Mouse (Mus musculus): ENCODE results near the gene Phrf1. TPM values are rescaled to one million over a fixed set of nuclear protein-coding genes. Genes with fewer than 3 reads are reported as not detected.
A peak's percentile ranks its signal among the peaks of the same experiment; 100 is the strongest.

The Phrf1 gene
- total RNA-seq (2021) = 10 to 100 TPM; 26.8 to 32.1 TPM
- 8.9 and 10.2 TPM in 2 replicates for polyA plus RNA-seq (2012; rRNA removed)
- long read RNA-seq, full-length matches to known transcripts = 4 of 11 reads
- long read RNA-seq, partial matches to known transcripts = 1 of 11 reads
- long read RNA-seq, other reads (novel, unspliced or antisense) = 6 of 11 reads

DNA sequence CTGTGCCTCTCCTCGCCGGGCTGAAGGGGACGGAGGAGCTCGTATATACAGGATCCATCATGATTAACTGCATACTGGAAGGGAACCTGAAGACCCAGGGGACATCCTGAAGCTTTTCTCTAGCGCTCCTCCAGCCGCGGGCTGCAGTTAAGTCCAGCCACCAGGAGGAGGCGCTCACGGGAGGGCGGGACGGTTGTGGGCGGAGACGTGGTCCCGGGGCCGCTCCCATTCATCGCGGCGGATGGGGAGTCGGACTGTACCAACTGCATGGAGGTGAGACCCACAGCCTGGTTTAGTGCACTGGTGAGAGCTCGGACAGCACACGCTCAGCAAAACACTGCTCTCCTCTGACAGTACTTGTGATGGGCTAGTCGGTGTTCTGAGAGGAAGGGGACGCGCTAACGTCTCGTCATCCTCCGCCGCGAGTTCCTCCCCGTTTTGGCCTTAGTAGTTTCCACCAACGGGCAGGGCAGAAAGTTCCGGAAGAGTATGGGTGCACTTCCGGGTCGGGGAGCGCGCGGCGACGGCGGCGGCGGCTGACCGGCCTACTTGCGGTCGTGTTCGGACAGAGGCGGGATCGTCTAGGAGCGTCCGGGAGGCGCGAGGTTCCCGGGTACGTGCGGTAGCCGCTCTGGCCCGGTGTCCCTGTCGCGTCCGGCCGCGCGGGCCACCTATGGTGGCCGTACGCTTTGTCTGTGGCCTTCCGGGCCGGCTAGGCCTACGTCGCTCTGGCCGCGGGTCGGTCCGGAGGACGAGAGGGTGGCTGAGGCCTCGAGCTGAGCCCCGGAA is at the start of gene Phrf1:
TSS of gene Phrf1 (plus strand) at position 506 of the 789 bp plus-strand sequence.
- Histone ChIP-seq H3K4me3 (peak within 1 kb of the TSS; percentile 73), H3K9ac (ENCODE audit: low read depth, low read length) (peak within 1 kb of the TSS; percentile 83), H3K4me1 (ENCODE audit: control insufficient read depth, insufficient read depth, low read length) (peaks cover 9% of the 10 kb centered on the region), H3K27ac (peak within 1 kb of the TSS; percentile 97), H3K36me3 (ENCODE audit: control insufficient read depth, insufficient read depth, low read length) (peaks cover 6% of the 10 kb centered on the region), H3K27me3 (ENCODE audit: control insufficient read depth, insufficient read depth, low read length) (no peaks in the 10 kb centered on the region), H3K79me2 (replicated peaks; ENCODE audit: control insufficient read depth, insufficient read depth, low read length) (peaks cover 8% of the 10 kb centered on the region)
- intact Hi-C loops (cut with DNase I) = loop anchor here (5.0 kb wide), 1 partner anchor 134 kb away; no protein-coding TSS in a partner anchor
- TF ChIP-seq POLR2A (IDR thresholded peaks at IDR 0.05; ENCODE audit: insufficient read depth, low read depth, low read length) (peak; percentile 64; the same call in 1 of the 2 replicates), CTCF (IDR thresholded peaks at IDR 0.05) (peak; percentile 100), EP300 (IDR thresholded peaks at IDR 0.05; ENCODE audit: insufficient read depth, low read depth, low read length) (peak; percentile 95; the same call in 1 of the 2 replicates)
- DNase-seq = peak; percentile 91 to 95
- WGBS = under 1% methylated on average over 76 of the region's 76 CpGs

DNA sequence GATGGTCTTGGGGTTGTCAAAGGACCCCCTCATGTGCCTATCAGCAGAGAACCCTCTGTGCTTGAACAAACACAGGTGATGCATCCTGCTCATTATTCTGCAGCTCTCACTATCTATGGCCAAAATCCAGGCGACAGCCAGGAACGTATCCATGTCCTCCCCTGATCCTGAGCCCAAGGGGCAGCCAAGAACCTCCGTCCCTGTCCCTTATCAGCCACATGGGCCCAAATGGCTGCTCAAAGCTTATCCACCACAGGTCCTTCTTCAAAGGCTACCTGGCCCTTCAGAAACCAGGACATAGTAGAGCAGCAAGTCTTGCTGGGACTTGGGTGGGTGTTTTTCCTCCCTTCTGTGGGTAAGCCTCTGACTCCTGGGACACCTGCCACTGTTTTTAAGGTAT is 40.4 kb upstream of the Phrf1 start:
- TF ChIP-seq POLR2A (IDR thresholded peaks at IDR 0.05; ENCODE audit: insufficient read depth, low read depth, low read length) (no peak), CTCF (IDR thresholded peaks at IDR 0.05) (no peak)
- H3K4me1 ChIP-seq (ENCODE audit: control insufficient read depth, insufficient read depth, low read length) = peaks cover 9% of the 10 kb centered on the region
- no peaks in the 10 kb centered on the region for H3K36me3 ChIP-seq (ENCODE audit: control insufficient read depth, insufficient read depth, low read length)
- H3K9ac ChIP-seq (ENCODE audit: low read depth, low read length) = no peak overlapping the region
- no peak overlapping the region for H3K27ac ChIP-seq
- intact Hi-C loops (cut with DNase I) = no loop called here
- no peak for DNase-seq
- no peak overlapping the region for H3K4me3 ChIP-seq
- H3K27me3 ChIP-seq (ENCODE audit: control insufficient read depth, insufficient read depth, low read length) = no peaks in the 10 kb centered on the region
- 55% methylated on average over 3 of the region's 3 CpGs for WGBS
- peaks cover under 1% of the 10 kb centered on the region; the same call in 1 of the 2 replicates for H3K79me2 ChIP-seq (replicated peaks; ENCODE audit: control insufficient read depth, insufficient read depth, low read length)

DNA sequence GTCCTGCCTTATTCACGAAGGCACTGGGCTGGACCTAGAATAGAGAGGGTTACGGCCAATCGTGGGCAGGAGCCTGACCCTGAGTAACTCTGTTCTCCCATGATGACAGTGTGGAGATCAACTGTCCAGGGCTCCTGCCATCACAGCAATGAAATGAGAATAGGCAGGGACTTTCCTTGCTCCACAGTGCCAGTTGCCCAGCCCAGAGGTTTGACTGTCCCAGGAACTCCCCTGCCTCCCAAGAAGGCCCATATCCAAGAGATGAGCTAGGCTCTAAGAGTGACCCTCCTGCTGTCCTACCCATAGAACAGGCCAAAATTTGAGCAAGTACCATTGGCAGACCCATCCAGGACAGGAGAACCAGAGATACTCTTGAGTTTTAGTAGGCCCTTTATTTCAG is 39.9 kb upstream of the Phrf1 start:
- H3K79me2 ChIP-seq (replicated peaks; ENCODE audit: control insufficient read depth, insufficient read depth, low read length) = peaks cover 1% of the 10 kb centered on the region; the same call in 1 of the 2 replicates
- no peak for TF ChIP-seq POLR2A (IDR thresholded peaks at IDR 0.05; ENCODE audit: insufficient read depth, low read depth, low read length)
- no peak for TF ChIP-seq CTCF (IDR thresholded peaks at IDR 0.05)
- TF ChIP-seq EP300 (IDR thresholded peaks at IDR 0.05; ENCODE audit: insufficient read depth, low read depth, low read length) = no peak
- intact Hi-C loops (cut with DNase I) = no loop called here
- H3K27ac ChIP-seq = no peak overlapping the region
- 96% methylated on average over 3 of the region's 3 CpGs for WGBS
- H3K4me3 ChIP-seq = no peak overlapping the region
- no peak overlapping the region for H3K9ac ChIP-seq (ENCODE audit: low read depth, low read length)
- peaks cover 9% of the 10 kb centered on the region for H3K4me1 ChIP-seq (ENCODE audit: control insufficient read depth, insufficient read depth, low read length)
- no peak for DNase-seq
- H3K36me3 ChIP-seq (ENCODE audit: control insufficient read depth, insufficient read depth, low read length) = no peaks in the 10 kb centered on the region
- no peaks in the 10 kb centered on the region for H3K27me3 ChIP-seq (ENCODE audit: control insufficient read depth, insufficient read depth, low read length)

DNA sequence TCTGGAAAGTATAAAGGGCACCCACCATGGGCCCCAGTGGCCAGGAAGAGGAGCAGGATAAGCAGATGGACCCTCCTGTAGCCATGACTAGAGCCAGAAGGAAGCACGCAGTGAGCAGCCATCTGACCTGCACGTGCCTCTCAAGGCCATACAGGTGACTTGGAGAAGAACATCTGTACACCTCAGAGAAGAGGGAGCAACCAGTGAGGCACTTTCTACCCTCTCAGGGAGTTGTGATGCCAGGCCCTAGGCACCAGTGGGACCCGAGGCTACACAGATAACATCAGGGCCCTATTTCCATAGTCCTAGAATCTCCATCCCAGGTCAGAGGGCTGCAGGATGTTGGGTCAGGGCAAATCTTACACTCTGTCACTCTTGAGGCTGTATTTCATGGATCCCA is 38.4 kb upstream of the Phrf1 start:
- TF ChIP-seq CTCF (IDR thresholded peaks at IDR 0.05) = no peak
- no peak for TF ChIP-seq EP300 (IDR thresholded peaks at IDR 0.05; ENCODE audit: insufficient read depth, low read depth, low read length)
- no peak for TF ChIP-seq POLR2A (IDR thresholded peaks at IDR 0.05; ENCODE audit: insufficient read depth, low read depth, low read length)
- no peak overlapping the region for H3K9ac ChIP-seq (ENCODE audit: low read depth, low read length)
- H3K4me3 ChIP-seq = no peak overlapping the region
- H3K4me1 ChIP-seq (ENCODE audit: control insufficient read depth, insufficient read depth, low read length) = peaks cover 11% of the 10 kb centered on the region
- H3K36me3 ChIP-seq (ENCODE audit: control insufficient read depth, insufficient read depth, low read length) = no peaks in the 10 kb centered on the region
- 77% methylated on average over 3 of the region's 3 CpGs for WGBS
- no peak for DNase-seq
- no peak overlapping the region for H3K27ac ChIP-seq
- no peaks in the 10 kb centered on the region for H3K27me3 ChIP-seq (ENCODE audit: control insufficient read depth, insufficient read depth, low read length)
- peaks cover 1% of the 10 kb centered on the region; the same call in 1 of the 2 replicates for H3K79me2 ChIP-seq (replicated peaks; ENCODE audit: control insufficient read depth, insufficient read depth, low read length)
- intact Hi-C loops (cut with DNase I) = loop anchor here (5.0 kb wide), 1 partner anchor 248 kb away; the partner anchor contains the start of gene Pgghg

DNA sequence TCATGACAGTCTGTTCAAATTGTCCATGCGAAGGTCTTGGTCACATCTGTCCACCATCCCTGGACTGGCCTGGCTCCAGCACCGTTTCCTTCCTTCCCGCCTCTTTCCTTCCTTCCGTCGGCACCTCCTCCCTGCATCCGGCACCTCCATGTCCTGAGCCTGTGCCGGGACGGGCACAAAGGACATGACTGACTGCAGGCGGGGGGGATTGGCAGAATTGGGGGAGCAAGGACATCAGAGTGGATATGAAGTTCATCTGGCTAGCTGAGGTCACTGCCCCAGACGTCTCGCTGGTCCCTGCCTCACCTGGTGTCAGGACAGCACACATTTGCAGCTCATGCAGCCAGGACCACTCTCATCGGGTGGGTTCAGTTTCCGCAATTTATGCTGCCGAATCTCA is 37.5 kb upstream of the Phrf1 start:
- no peaks in the 10 kb centered on the region for H3K27me3 ChIP-seq (ENCODE audit: control insufficient read depth, insufficient read depth, low read length)
- no peak overlapping the region for H3K4me3 ChIP-seq
- H3K36me3 ChIP-seq (ENCODE audit: control insufficient read depth, insufficient read depth, low read length) = no peaks in the 10 kb centered on the region
- H3K79me2 ChIP-seq (replicated peaks; ENCODE audit: control insufficient read depth, insufficient read depth, low read length) = peaks cover 1% of the 10 kb centered on the region; the same call in 1 of the 2 replicates
- DNase-seq = peak; percentile 37 to 55
- no peak overlapping the region for H3K9ac ChIP-seq (ENCODE audit: low read depth, low read length)
- TF ChIP-seq CTCF (IDR thresholded peaks at IDR 0.05) = no peak
- 0 out of 2 replicates have a peak, but pooled peaks have one; percentile 37 for TF ChIP-seq EP300 (IDR thresholded peaks at IDR 0.05; ENCODE audit: insufficient read depth, low read depth, low read length)
- TF ChIP-seq POLR2A (IDR thresholded peaks at IDR 0.05; ENCODE audit: insufficient read depth, low read depth, low read length) = 0 out of 2 replicates have a peak, but pooled peaks have one; percentile 17
- H3K27ac ChIP-seq = peak overlapping the region; percentile 41
- intact Hi-C loops (cut with DNase I) = loop anchor here (5.0 kb wide), 1 partner anchor 249 kb away; the partner anchor contains the start of gene Pgghg
- H3K4me1 ChIP-seq (ENCODE audit: control insufficient read depth, insufficient read depth, low read length) = peaks cover 11% of the 10 kb centered on the region
- WGBS = 57% methylated on average over 14 of the region's 14 CpGs
